Mouse (Mus musculus) G1E (cell line): ENCODE measurements around the gene Zfp518a.

Experiments used
- CTCF ChIP-seq: IDR thresholded peaks from 2 replicates; pipeline ENCODE4 v1.5.1; 2012; ENCODE audit warnings: low read depth, low read length, inconsistent platforms, mixed read lengths
- GATA1 ChIP-seq: IDR thresholded peaks from 2 replicates; pipeline ENCODE4 v1.6.1; 2012; ENCODE audit warnings: borderline replicate concordance, low read length, inconsistent platforms, mixed read lengths
- TAL1 ChIP-seq: conservative IDR thresholded peaks from 2 replicates; pipeline ENCODE4 v1.6.1; 2012; ENCODE audit warnings: low read depth, low read length, inconsistent platforms, mixed read lengths

DNA sequence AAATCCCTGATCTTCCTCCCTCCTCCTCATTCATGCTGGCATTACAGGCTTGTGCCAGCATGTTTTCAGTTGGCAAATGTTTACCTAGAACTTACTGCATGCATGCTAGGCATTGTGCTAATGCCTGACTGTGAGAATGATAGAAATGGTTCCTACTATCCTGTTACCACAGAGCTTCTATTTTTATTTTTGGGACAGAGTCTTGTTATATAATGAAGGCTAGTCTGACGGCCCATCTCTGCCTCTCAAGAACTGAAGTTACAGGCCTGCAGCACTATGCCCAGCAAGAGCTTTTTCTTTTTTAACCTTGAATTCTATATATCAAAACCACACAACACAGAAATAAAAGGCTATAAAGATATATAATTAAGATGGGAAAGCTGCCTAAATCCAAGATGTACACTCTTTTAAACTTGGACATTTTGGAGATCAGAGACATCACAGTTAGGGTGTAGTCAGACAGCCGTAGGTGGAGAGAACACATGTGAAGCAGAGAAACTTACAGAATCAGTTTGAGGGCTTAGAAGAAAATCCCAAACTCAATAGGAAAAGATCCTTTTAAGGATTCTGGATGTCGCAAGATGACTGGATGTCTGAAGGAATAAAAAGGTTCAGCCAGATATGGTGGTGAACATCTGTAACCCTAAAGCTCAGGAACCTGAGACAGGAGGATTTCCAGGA is 24.9 kb upstream of the Zfp518a start:
- TF ChIP-seq CTCF: no peak
- TF ChIP-seq TAL1: no peak
- TF ChIP-seq GATA1: no peak
